Mouse (Mus musculus): ENCODE results near the gene Rabgef1.

GRCm38 (mm10) chr5:130239236-130239635, 67.6 kb downstream of the Rabgef1 start:
- TF ChIP-seq POLR2A (IDR thresholded peaks at IDR 0.05; ENCODE audit: borderline replicate concordance, insufficient read depth, low read length) (no peak), CTCF (IDR thresholded peaks at IDR 0.05; ENCODE audit: borderline replicate concordance, insufficient read depth, low read depth, low read length) (no peak)

All from cerebellum, adult 2 months (tissue).